Mouse (Mus musculus) MEL (cell line): ENCODE results near the gene Cadm2. TPM values are rescaled to one million over a fixed set of nuclear protein-coding genes. Genes with fewer than 3 reads are reported as not detected.

Experiments used
- DNase-seq: peaks from one replicate; pipeline ENCODE4 v3.0.0; 2011; ENCODE audit warnings: low read depth, low spot score
- H3K27ac ChIP-seq: 2 replicates; pipeline ENCODE4 v1.5.1; 2012; ENCODE audit warnings: low read depth, mild to moderate bottlenecking, control low read depth, low read length, moderate library complexity; ENCODE audit not compliant: control insufficient read depth
- H3K27me3 ChIP-seq, 2 experiments: fragments of 150-350 bp in 1 of 2; sonication (generic) in 1 of 2; 2 replicates each; pipeline ENCODE4 v1.6.1; 2012; ENCODE audit warnings: low read length in 2 of 2, mild to moderate bottlenecking in 2 of 2, improper control_type of control experiment in 1 of 2, moderate library complexity in 1 of 2; ENCODE audit not compliant: insufficient read depth in 2 of 2, control insufficient read depth in 1 of 2
- H3K36me3 ChIP-seq, 2 experiments: 2 replicates each; pipeline ENCODE4 v1.6.1; 2012 to 2014; ENCODE audit warnings: low read length in 2 of 2, improper control_type of control experiment in 1 of 2, inconsistent platforms in 1 of 2, mild to moderate bottlenecking in 1 of 2; ENCODE audit not compliant: insufficient read depth in 2 of 2, control insufficient read depth in 1 of 2
- H3K4me1 ChIP-seq, 2 experiments: fragments of 150-350 bp in 1 of 2; sonication (generic) in 1 of 2; 2 replicates each; pipeline ENCODE4 v1.6.1; 2012; ENCODE audit warnings: low read length in 2 of 2, improper control_type of control experiment in 1 of 2, mild to moderate bottlenecking in 1 of 2; ENCODE audit not compliant: insufficient read depth in 2 of 2, control insufficient read depth in 1 of 2
- H3K4me3 ChIP-seq, 2 experiments: fragments of 150-350 bp in 1 of 2; sonication (generic) in 1 of 2; 2 replicates each; pipeline ENCODE4 v1.5.1; 2012; ENCODE audit warnings: low read depth in 2 of 2, low read length in 2 of 2, mild to moderate bottlenecking in 2 of 2, moderate library complexity in 2 of 2, control low read depth in 1 of 2, improper control_type of control experiment in 1 of 2; ENCODE audit not compliant: control insufficient read depth in 1 of 2, insufficient read depth in 1 of 2
- H3K79me2 ChIP-seq: 2 replicates; pipeline ENCODE4 v1.6.1; 2012; ENCODE audit warnings: mild to moderate bottlenecking, low read length, moderate library complexity; ENCODE audit not compliant: control insufficient read depth, poor library complexity, insufficient read depth
- H3K9ac ChIP-seq: 2 replicates; pipeline ENCODE4 v1.6.1; 2012; ENCODE audit warnings: low read depth, mild to moderate bottlenecking, control low read depth, low read length, moderate library complexity; ENCODE audit not compliant: control insufficient read depth, poor library complexity, severe bottlenecking
- H3K9me3 ChIP-seq: fragments of 150-350 bp; sonication (generic); replicated peaks from 2 replicates; pipeline ENCODE4 v1.6.1; 2012; ENCODE audit warnings: mild to moderate bottlenecking, low read length, improper control_type of control experiment, moderate library complexity; ENCODE audit not compliant: insufficient read depth
- BHLHE40 ChIP-seq: IDR thresholded peaks from 2 replicates; pipeline ENCODE4 v1.6.1; 2012; ENCODE audit warnings: low read depth, mild to moderate bottlenecking, inconsistent platforms, low read length, improper control_type of control experiment, borderline replicate concordance
- CHD2 ChIP-seq: IDR thresholded peaks from 2 replicates; pipeline ENCODE4 v1.6.1; 2011; ENCODE audit warnings: low read length, improper control_type of control experiment
- ELF1 ChIP-seq: IDR thresholded peaks from 2 replicates; pipeline ENCODE4 v1.6.1; 2014; ENCODE audit warnings: low read depth, mild to moderate bottlenecking, inconsistent platforms, low read length, improper control_type of control experiment, moderate library complexity
- ETS1 ChIP-seq: IDR thresholded peaks from 2 replicates; pipeline ENCODE4 v1.6.1; 2012; ENCODE audit warnings: low read depth, mild to moderate bottlenecking, inconsistent platforms, low read length, improper control_type of control experiment, moderate library complexity
- JUND ChIP-seq: IDR thresholded peaks from 2 replicates; pipeline ENCODE4 v1.6.1; 2011; ENCODE audit warnings: low read depth, mild to moderate bottlenecking, improper control_type of control experiment, low read length
- MXI1 ChIP-seq: IDR thresholded peaks from 2 replicates; pipeline ENCODE4 v1.6.1; 2011; ENCODE audit warnings: mild to moderate bottlenecking, low read depth, low read length, improper control_type of control experiment
- NELFE ChIP-seq: IDR thresholded peaks from 2 replicates; pipeline ENCODE4 v1.6.1; 2011; ENCODE audit warnings: low read depth, low read length, improper control_type of control experiment
- POLR2A ChIP-seq, 2 experiments: IDR thresholded peaks; 2 replicates each; pipeline ENCODE4 v1.6.1; 2011 to 2012; ENCODE audit warnings: low read length in 2 of 2, mild to moderate bottlenecking in 2 of 2, control low read depth in 1 of 2, improper control_type of control experiment in 1 of 2, low read depth in 1 of 2, moderate library complexity in 1 of 2; ENCODE audit not compliant: control insufficient read depth in 1 of 2, insufficient read depth in 1 of 2, poor library complexity in 1 of 2
- POLR2AphosphoS2 ChIP-seq: IDR thresholded peaks from 2 replicates; pipeline ENCODE4 v1.6.1; 2011; ENCODE audit warnings: low read length, improper control_type of control experiment
- RAD21 ChIP-seq: IDR thresholded peaks from 2 replicates; pipeline ENCODE4 v1.6.1; 2011; ENCODE audit warnings: mild to moderate bottlenecking, low read depth, low read length, improper control_type of control experiment
- TCF12 ChIP-seq: IDR thresholded peaks from 2 replicates; pipeline ENCODE4 v1.6.1; 2014; ENCODE audit warnings: low read depth, mild to moderate bottlenecking, inconsistent platforms, low read length, improper control_type of control experiment, moderate library complexity
- USF2 ChIP-seq, 2 experiments: IDR thresholded peaks; 2 replicates each; pipeline ENCODE4 v1.6.1; 2011 to 2012; ENCODE audit warnings: improper control_type of control experiment in 2 of 2, low read length in 2 of 2, borderline replicate concordance in 1 of 2, inconsistent platforms in 1 of 2, low read depth in 1 of 2, mild to moderate bottlenecking in 1 of 2; ENCODE audit not compliant: insufficient read depth in 1 of 2
- ZC3H11A ChIP-seq: IDR thresholded peaks from 2 replicates; pipeline ENCODE4 v1.6.1; 2012; ENCODE audit warnings: low read depth, mild to moderate bottlenecking, inconsistent platforms, low read length, improper control_type of control experiment
- ZKSCAN1 ChIP-seq: IDR thresholded peaks from 2 replicates; pipeline ENCODE4 v1.6.1; 2012; ENCODE audit warnings: low read depth, mild to moderate bottlenecking, inconsistent platforms, low read length, improper control_type of control experiment, moderate library complexity
- ZMIZ1 ChIP-seq: IDR thresholded peaks from 2 replicates; pipeline ENCODE4 v1.6.1; 2012; ENCODE audit warnings: low read depth, mild to moderate bottlenecking, inconsistent platforms, low read length, improper control_type of control experiment, moderate library complexity
- ZNF384 ChIP-seq: IDR thresholded peaks from 2 replicates; pipeline ENCODE4 v1.6.1; 2012; ENCODE audit warnings: low read depth, mild to moderate bottlenecking, inconsistent platforms, low read length, improper control_type of control experiment
- polyA plus RNA-seq, 2 experiments: library from polyadenylated mRNA; stranded (reverse) in 1 of 2; unstranded in 1 of 2; fragments of >175 nt in 1 of 2; fragments of >200 nt in 1 of 2; gene quantifications; 2 replicates each; pipeline versions ENCODE4 v1.2.1 to v1.2.4; 2012; ENCODE audit warnings: low replicate concordance in 2 of 2, low read depth in 1 of 2; ENCODE audit not compliant: insufficient read length in 2 of 2, insufficient read depth in 1 of 2, missing spikeins in 1 of 2
- total RNA-seq: library from RNA; depleted of rRNA; stranded (reverse); fragments of 300-350 nt; gene quantifications from 2 replicates; pipeline ENCODE4 v1.2.3, GENCODE M21; 2012

Gene Cadm2
- total and polyA plus RNA-seq, 3 experiments, result not detected

GRCm38 (mm10) chr16:67121781-67122180 lies 498.9 kb downstream of the Cadm2 start:
- H3K4me3 ChIP-seq, result no peak overlapping the region

GRCm38 (mm10) chr16:67106478-67107061 lies 514.1 kb downstream of the Cadm2 start:
- H3K4me3 ChIP-seq, result peak overlapping the region in 1 of 2 experiments; percentile 11; a peak in 1 of 4 replicates
- no peaks in the 10 kb centered on the region for H3K27me3 ChIP-seq
- H3K4me1 ChIP-seq, result no peaks in the 10 kb centered on the region
- TF ChIP-seq POLR2AphosphoS2 (no peak), NELFE (no peak), POLR2A (IDR thresholded peaks at IDR 0.05; ENCODE audit: control insufficient read depth in 1 of 2, insufficient read depth in 1 of 2, low read depth in 1 of 2, low read length in 2 of 2, poor library complexity in 1 of 2) (no peak), ZKSCAN1 (no peak), TCF12 (peak; percentile 39; the same call in 1 of the 2 replicates), ZNF384 (peak; percentile 49; the same call in 1 of the 2 replicates), MXI1 (no peak), JUND (no peak)
- DNase-seq, result peak; percentile 12
- H3K9ac ChIP-seq, result no peak overlapping the region; the same call in 1 of the 2 replicates
- no peaks in the 10 kb centered on the region for H3K9me3 ChIP-seq
- no peaks in the 10 kb centered on the region for H3K36me3 ChIP-seq
- H3K27ac ChIP-seq, result no peak overlapping the region
- no peaks in the 10 kb centered on the region for H3K79me2 ChIP-seq

More at GRCm38 (mm10) chr16:67121781-67122180, 498.9 kb downstream of the Cadm2 start:
- DNase-seq, result no peak
- H3K9ac ChIP-seq, result no peak overlapping the region
- H3K27me3 ChIP-seq, result no peaks in the 10 kb centered on the region
- H3K27ac ChIP-seq, result no peak overlapping the region
- H3K4me1 ChIP-seq, result no peaks in the 10 kb centered on the region
- no peaks in the 10 kb centered on the region for H3K36me3 ChIP-seq
- TF ChIP-seq ZMIZ1, result no peak
- TF ChIP-seq ELF1, result no peak
- no peak for TF ChIP-seq BHLHE40
- no peak for TF ChIP-seq RAD21
- no peak for TF ChIP-seq USF2 (IDR thresholded peaks at IDR 0.05; ENCODE audit: borderline replicate concordance in 1 of 2, insufficient read depth in 1 of 2, low read depth in 1 of 2, low read length in 2 of 2)
- no peak for TF ChIP-seq ZC3H11A
- no peak for TF ChIP-seq ETS1
- TF ChIP-seq CHD2, result no peak
- no peaks in the 10 kb centered on the region for H3K79me2 ChIP-seq
- no peaks in the 10 kb centered on the region for H3K9me3 ChIP-seq
